Mouse (Mus musculus): Measurements from ENCODE around the gene Gm28043. TPM values are rescaled to one million over a fixed set of nuclear protein-coding genes. Genes with fewer than 3 reads are reported as not detected.
"Not testable (repeated sequence)": the region's sequence is repeated elsewhere in the genome, so short reads cannot be mapped to it uniquely, and the experiment has no call there.

Gm28043 gene
- total RNA-seq, 2 experiments from 2014 or later = 1.7 to 11.6 TPM

DNA sequence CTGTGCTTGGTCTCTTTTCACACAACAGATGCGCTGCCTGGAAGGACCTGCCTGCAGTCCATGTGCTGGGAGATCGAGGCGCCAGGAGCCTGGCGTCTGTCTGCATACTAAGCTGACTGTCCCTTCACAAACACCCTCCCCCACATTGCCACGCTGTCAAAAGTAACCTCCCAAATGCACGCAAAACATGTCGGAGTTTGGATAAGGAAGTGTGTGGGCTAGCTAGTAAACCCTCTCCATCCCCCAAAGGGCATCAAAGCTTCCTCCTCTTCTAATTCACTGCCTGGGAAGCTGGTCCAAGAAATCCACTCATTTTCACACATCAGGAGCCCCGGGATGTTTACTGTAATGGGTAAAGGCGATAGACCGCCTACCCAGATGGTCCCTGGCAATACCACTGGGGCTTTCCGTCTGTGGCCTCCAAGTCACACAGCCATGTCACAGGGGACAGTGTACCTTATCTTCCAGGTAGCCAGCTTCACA lies 95.9 kb downstream of the Gm28043 start:
- ATAC-seq (ENCODE audit: poor library complexity, severe bottlenecking) = no peak

GRCm38 (mm10) chr17:29711076-29711744 lies 96.5 kb downstream of the Gm28043 start:
- no peak for ATAC-seq (ENCODE audit: poor library complexity, severe bottlenecking)

GRCm38 (mm10) chr17:29711745-29712431 lies 97.2 kb downstream of the Gm28043 start:
- ATAC-seq (ENCODE audit: poor library complexity, severe bottlenecking) = no peak

DNA sequence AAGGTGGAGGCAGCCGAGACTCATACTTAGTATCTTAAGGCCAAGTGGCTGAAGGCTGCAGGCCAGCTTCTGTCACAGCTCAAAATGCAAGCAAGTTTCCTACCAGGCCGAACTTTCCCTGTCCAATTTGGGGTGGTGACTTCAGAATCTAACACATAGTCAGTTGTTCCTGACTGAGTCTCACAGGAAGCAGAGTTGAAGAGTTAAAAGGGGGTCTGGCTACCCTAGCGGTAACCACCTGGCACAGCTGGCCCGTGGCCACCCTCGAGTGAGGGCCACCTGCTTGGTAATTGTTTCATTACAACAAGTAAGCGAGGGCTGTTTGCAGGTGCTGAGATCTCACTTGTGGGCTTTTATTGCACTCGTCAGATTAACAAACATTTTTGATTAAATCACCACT lies 97.9 kb downstream of the Gm28043 start:
- no peak for ATAC-seq (ENCODE audit: poor library complexity, severe bottlenecking)

- ATAC-seq (ENCODE audit: poor library complexity, severe bottlenecking) = not testable (repeated sequence)
These were observed 99.1 kb downstream of the Gm28043 start for GRCm38 (mm10) chr17:29713734-29714133.

- ATAC-seq (ENCODE audit: poor library complexity, severe bottlenecking) = peak; percentile 97
These were observed 102.2 kb downstream of the Gm28043 start, which contains the start of gene Ccdc167 for GRCm38 (mm10) chr17:29716732-29717445. Gene Ccdc167, minus strand, starts transcription at chr17:29717044.

- ATAC-seq (ENCODE audit: poor library complexity, severe bottlenecking) = no peak
These were observed 104.0 kb downstream of the Gm28043 start for GRCm38 (mm10) chr17:29718660-29719059.

DNA sequence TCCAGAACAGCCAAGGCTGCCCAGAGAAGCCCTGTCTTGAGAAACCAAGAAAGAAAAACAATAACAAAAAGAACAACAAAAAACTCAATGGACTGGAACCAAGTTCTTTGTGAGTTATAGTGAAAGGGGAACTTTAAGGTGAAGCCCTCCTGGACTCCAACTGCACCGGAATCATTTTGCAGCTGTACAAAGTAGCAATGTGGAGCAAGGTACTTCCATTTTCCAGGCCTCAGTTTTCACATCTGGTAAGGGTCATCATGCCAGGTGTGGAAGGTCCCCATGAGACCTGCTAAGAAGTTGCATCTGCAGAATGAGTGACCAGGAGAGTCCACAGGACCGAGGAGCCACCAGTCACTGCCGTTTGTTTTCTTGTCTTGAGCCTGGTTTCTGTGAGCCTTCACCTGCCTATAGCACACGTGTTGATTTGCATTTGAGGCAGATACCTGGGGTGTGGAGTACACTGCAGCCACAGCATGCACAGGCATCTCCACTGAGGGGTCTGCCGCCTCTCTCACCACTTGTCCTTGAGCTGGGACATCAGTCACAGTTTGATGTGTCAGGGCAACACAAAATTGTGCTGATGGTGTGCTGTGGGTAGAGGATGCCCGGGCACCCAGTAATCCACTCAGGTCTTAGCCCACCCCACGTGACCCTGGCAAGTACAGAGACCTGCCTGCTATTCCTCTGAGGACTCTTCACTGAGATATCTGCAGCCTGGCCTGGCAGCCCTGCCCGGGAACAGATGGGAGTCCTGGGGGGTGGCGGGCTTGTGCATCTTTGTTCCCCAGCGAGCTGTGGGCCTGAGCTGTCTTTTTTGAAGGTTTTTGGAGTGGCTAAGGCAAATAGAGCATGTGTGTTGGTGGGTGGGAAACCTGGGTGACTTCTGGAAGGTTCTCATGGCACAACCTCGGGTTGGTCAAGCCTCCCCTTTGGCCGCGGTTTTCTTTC lies 105.2 kb downstream of the Gm28043 start:
- no peak for ATAC-seq (ENCODE audit: poor library complexity, severe bottlenecking)

- no peak for ATAC-seq (ENCODE audit: poor library complexity, severe bottlenecking)
These were observed 106.2 kb downstream of the Gm28043 start for GRCm38 (mm10) chr17:29720755-29721365.

- ATAC-seq (ENCODE audit: poor library complexity, severe bottlenecking) = no peak
These were observed 109.9 kb downstream of the Gm28043 start for GRCm38 (mm10) chr17:29724610-29725009.

DNA sequence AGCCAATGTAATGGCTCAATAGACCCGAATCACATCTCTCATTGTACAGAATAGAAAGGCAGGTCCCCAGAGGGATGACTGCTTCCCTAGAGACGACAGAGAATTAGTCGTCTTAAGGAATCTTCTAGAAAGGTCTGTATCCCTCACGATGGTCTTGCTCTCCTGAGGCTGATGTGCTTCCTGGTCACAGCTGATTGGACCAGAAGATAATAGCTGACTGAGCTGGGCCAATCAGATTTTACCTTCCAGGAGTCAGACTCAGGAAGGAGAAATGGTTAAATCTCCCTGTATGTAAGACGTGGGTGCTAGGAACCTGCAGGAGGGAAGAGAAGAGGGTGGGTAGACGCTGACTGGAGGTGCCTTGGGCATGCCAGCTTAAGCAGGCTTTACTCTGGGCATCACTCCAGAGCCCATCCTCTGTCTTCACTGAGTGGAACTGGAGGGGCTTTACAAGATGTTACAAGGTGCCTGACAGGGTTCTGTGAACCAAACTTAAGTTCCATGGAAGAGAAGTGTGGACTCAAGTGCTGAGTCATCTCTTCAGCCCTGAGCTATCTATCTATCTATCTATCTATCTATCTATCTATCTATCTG lies 110.4 kb downstream of the Gm28043 start:
- ATAC-seq (ENCODE audit: poor library complexity, severe bottlenecking) = no peak

GRCm38 (mm10) chr17:29728082-29728481 lies 113.4 kb downstream of the Gm28043 start:
- no peak; the same call in 1 of the 2 replicates for ATAC-seq (ENCODE audit: poor library complexity, severe bottlenecking)

DNA sequence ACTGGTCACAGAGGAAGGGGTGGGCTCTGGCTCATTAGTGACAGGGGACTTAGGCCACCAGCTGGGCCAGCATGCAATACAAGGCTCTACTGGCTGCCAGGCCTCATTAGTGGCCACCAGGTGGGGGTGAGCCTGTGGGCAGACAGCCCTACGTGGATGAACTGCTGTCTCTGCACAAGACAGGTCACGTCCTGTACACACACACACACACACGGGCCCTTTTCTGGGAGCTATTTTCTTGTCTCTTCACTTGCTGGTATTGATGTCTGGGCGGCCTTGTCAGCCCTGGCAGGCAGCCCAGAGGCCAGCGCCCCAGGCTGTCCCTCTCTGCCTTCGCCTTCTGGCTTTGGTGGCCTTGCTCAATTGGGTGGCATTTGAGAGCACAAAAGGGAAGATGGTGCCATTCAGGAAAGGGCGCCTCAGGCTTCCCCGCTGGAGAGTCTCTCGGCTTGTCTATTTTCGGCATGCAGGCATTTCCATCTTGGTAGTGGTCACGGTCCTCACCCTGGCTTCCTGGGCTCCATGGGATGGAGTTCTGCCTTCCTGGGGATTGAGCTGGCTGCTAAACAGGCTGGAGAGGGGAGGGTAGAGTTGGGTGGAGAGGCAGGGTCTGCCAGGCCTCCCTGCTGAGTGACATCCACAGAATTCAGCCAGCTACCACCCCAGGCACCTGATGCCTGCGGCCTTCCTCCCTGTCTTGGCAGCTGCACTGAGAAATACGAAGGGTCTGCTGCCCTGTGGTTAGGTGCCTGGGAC lies 116.0 kb downstream of the Gm28043 start:
- ATAC-seq (ENCODE audit: poor library complexity, severe bottlenecking) = no peak

GRCm38 (mm10) chr17:29731266-29731952 lies 116.7 kb downstream of the Gm28043 start:
- no peak for ATAC-seq (ENCODE audit: poor library complexity, severe bottlenecking)

- no peak for ATAC-seq (ENCODE audit: poor library complexity, severe bottlenecking)
These were observed 117.3 kb downstream of the Gm28043 start for GRCm38 (mm10) chr17:29731953-29732325.

- no peak for ATAC-seq (ENCODE audit: poor library complexity, severe bottlenecking)
These were observed 117.8 kb downstream of the Gm28043 start for GRCm38 (mm10) chr17:29732522-29732921.

DNA sequence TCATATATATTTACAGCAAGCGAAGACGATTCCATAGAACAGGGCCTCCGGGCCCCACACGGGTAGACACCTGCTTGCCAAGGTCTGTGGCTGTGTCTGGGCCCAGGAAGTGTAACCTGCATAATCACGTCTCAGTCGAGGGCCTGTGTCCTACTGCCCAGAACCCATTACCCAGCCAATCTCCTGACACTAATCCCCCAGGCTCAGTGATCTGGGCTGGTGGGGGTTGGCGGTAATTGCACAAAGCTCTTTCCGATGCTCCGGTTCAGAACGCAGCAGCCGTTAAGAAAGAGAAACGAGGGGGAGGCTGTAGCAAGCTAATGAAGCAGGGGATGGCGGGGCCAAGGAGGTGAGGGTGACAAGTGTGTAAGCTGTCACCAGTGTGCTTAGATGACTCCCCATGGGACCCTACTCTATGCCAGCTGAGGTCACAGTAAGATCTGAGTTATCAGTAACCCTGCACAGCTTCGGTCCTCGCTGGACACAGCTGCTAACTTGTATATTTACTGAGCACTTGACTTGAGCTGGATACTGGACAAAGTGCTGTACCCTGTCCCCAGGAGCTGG lies 121.9 kb downstream of the Gm28043 start:
- no peak for ATAC-seq (ENCODE audit: poor library complexity, severe bottlenecking)
